Mouse (Mus musculus): ENCODE data around the gene Zswim3.

DNA sequence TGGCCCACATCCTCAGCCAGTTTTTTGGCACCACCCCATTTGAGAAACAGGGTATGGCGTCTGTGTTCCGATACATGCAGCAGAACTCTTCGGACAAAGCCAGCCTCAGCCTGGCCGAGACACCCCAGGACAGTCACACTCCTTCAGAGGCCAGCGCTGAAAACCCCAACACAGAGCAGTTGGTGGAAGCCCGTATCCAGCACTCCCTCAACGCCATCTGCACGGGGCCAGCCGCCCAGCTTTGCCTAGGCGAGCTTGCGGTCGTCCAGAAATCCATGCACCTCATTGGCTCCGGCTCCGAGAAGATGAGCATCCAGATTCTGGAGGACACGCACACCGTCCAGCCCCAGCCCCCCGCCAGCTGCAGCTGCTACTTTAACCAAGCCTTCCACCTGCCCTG is 20.6 kb downstream of the Zswim3 start:
- TF ChIP-seq CTCF (IDR thresholded peaks at IDR 0.05; ENCODE audit: extremely low read depth, insufficient read length, insufficient replicate concordance, low read depth, low read length) (no peak), POLR2A (IDR thresholded peaks at IDR 0.05; ENCODE audit: low read depth, low read length) (no peak)

All from small intestine, adult 2 months (tissue).